Mouse (Mus musculus) heart, adult 2 months (tissue): Measurements from ENCODE around the gene Atp1a4.

Experiments
- CTCF ChIP-seq: fragments of 200-600 bp; IDR thresholded peaks from 2 replicates; pipeline ENCODE4 v1.8.1; 2022; ENCODE audit warnings: antibody characterized with exemption, mild to moderate bottlenecking, moderate library complexity
- EP300 ChIP-seq: fragments of 200-500 bp; IDR thresholded peaks from 2 replicates; pipeline ENCODE4 v1.6.1; 2011; ENCODE audit warnings: low read depth, low read length, control low read depth; ENCODE audit not compliant: insufficient read depth
- POLR2A ChIP-seq: fragments of 200-500 bp; IDR thresholded peaks from 2 replicates; pipeline ENCODE4 v1.6.1; 2011; ENCODE audit warnings: mild to moderate bottlenecking, low read depth, low read length, control low read depth; ENCODE audit not compliant: insufficient read depth

DNA sequence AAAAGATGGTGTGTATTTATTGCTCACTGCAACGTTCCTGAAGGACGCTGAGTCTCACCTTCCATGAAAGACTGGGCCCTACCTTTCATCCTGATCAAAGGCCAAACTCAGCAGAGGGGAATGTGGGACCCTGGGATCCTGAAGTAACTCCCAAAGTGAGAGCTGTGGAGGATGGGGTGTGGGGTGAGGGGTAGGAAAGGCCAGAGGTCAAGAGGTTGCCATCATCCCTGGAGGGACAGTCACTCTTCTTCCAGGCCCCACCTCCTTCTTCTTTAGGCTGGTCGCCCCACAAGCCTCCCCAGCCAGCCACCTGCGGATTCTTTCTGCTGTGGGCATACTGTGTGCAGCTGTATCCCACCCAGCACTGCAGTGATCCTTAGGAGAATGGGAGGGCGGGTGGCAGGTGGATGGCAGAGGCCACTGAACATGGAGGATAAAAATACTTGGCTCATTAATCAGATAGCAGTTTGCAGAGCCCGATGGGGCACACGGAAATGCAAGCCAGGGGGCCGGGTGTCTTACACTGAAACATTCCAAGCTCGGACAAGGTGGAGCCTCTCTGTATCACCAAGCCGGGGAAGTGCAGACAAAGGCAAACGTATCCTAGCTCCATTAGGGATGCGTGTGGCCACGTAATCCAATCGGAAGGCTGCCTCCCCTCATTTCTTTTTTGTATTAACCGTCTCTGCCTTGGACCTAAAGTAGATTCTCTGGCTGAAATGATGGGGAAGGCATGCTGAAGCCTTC is 39.9 kb downstream of the Atp1a4 start:
- no peak for TF ChIP-seq EP300
- TF ChIP-seq POLR2A = no peak
- TF ChIP-seq CTCF = no peak
